7 mouse cellular contexts compared by ENCODE assay signal in genomic region chr6:17635615-17636284, GRCm38 (mm10). TPM values are rescaled to one million over a fixed set of nuclear protein-coding genes. Genes with fewer than 3 reads are reported as not detected.
DNase-seq lines count a peak whose midpoint lies in the region; ATAC-seq and TF ChIP-seq lines count a peak whose summit lies in the region.

Gene Capza2 (plus strand): TSS chr6:17636234.

- no peaks in the 10 kb centered on the region for H3K27me3 ChIP-seq in CH12.LX (replicated peaks)
- H3K27me3 ChIP-seq in hindbrain, embryonic 13.5 days, result no peaks in the 10 kb centered on the region
- H3K27me3 ChIP-seq in limb, embryonic 14.5 days (ENCODE audit: control insufficient read depth, insufficient read depth, low read length), result no peaks in the 10 kb centered on the region

- TF ChIP-seq POLR2A in CH12.LX (IDR thresholded peaks at IDR 0.05; ENCODE audit: low read depth, low read length), result 0 out of 2 replicates have a peak, but pooled peaks have one; percentile 22
- TF ChIP-seq POLR2A in limb, embryonic 14.5 days (IDR thresholded peaks at IDR 0.05; ENCODE audit: borderline replicate concordance, extremely low read depth, insufficient read depth, insufficient read length), result no peak

- peaks cover 9 to 48% of the 10 kb centered on the region in 2 experiments; a peak in 3 of 4 replicates for H3K4me1 ChIP-seq in CH12.LX (ENCODE audit: control insufficient read depth in 1 of 2, insufficient read depth in 2 of 2)
- peaks cover 16% of the 10 kb centered on the region for H3K4me1 ChIP-seq in hindbrain, embryonic 13.5 days (replicated peaks)
- H3K4me1 ChIP-seq in limb, embryonic 14.5 days (ENCODE audit: control insufficient read depth, insufficient read depth, low read length), result peaks cover 8% of the 10 kb centered on the region; the same call in 1 of the 2 replicates

- no peak for TF ChIP-seq CTCF in CH12.LX (conservative IDR thresholded peaks at IDR 0.05 in 1 of 2, IDR thresholded peaks at IDR 0.05 in 1 of 2; ENCODE audit: low read depth in 2 of 2, low read length in 2 of 2)

- dilution Hi-C loops in CH12.LX (cut with MboI; ENCODE audit: extremely low pct_ligation_motif_present, extremely low pct_unique_long_range_greater_than_20kb, low sequenced_read_pairs), result no loop called here

- H3K27ac ChIP-seq in CH12.LX (ENCODE audit: insufficient read depth, low read depth), result peak within 1 kb of the TSS; percentile 80
- H3K27ac ChIP-seq in hindbrain, embryonic 13.5 days, result peak within 1 kb of the TSS; percentile 97
- peak within 1 kb of the TSS; percentile 93 for H3K27ac ChIP-seq in limb, embryonic 14.5 days (replicated peaks; ENCODE audit: low read depth, low read length)

- H3K79me2 ChIP-seq in CH12.LX (replicated peaks; ENCODE audit: control insufficient read depth, extremely low read depth, insufficient read depth, poor library complexity, severe bottlenecking), result peaks cover 28% of the 10 kb centered on the region

- TF ChIP-seq RAD21 in CH12.LX (IDR thresholded peaks at IDR 0.05; ENCODE audit: low read depth, low read length), result no peak

- WGBS in hindbrain, embryonic 13.5 days, result 82% methylated on average over 7 of the region's 7 CpGs
- WGBS in limb, embryonic 14.5 days, result 68% methylated on average over 7 of the region's 7 CpGs

- peaks cover 2% of the 10 kb centered on the region for H3K9me3 ChIP-seq in CH12.LX (replicated peaks; ENCODE audit: low read length)
- H3K9me3 ChIP-seq in hindbrain, embryonic 13.5 days, result no peaks in the 10 kb centered on the region
- 0 out of 2 replicates have a peak, but pooled peaks cover 3% of the 10 kb centered on the region for H3K9me3 ChIP-seq in limb, embryonic 14.5 days (ENCODE audit: control insufficient read depth, low read length)

- H3K36me3 ChIP-seq in CH12.LX (replicated peaks in 1 of 2; ENCODE audit: control insufficient read depth in 1 of 2, insufficient read depth in 1 of 2, low read length in 1 of 2), result peaks cover 0 to 6% of the 10 kb centered on the region in 2 experiments
- no peaks in the 10 kb centered on the region for H3K36me3 ChIP-seq in hindbrain, embryonic 13.5 days
- no peaks in the 10 kb centered on the region for H3K36me3 ChIP-seq in limb, embryonic 14.5 days (ENCODE audit: control insufficient read depth, insufficient read depth, low read length)

- peak; percentile 54; the same call in 1 of the 2 replicates for TF ChIP-seq EP300 in CH12.LX (IDR thresholded peaks at IDR 0.05; ENCODE audit: low read length)

- no peak for ATAC-seq in hindbrain, embryonic 13.5 days (ENCODE audit: low FRiP score)
- no peak for ATAC-seq in limb, embryonic 14.5 days (ENCODE audit: low FRiP score, low read depth)

- in situ Hi-C loops in CH12.LX (cut with MboI; ENCODE audit: low pct_ligation_motif_present, low pct_unique_long_range_greater_than_20kb, low sequenced_read_pairs), result no loop called here

- peak within 1 kb of the TSS; percentile 98 for H3K9ac ChIP-seq in CH12.LX (ENCODE audit: insufficient read depth, low read depth)
- peak within 1 kb of the TSS; percentile 92 for H3K9ac ChIP-seq in hindbrain, embryonic 13.5 days
- H3K9ac ChIP-seq in limb, embryonic 14.5 days (ENCODE audit: low read depth, low read length, severe bottlenecking), result peak within 1 kb of the TSS; percentile 96

- DNase-seq in CH12.LX (ENCODE audit: extremely low read depth), result peak; percentile 56
- no peak for DNase-seq in adrenal gland, adult 8-10 months
- no peak for DNase-seq in gastrocnemius, adult 18-20 months (ENCODE audit: low spot score)
- DNase-seq in limb, embryonic 14.5 days (ENCODE audit: low spot score), result no peak
- DNase-seq in naive thymus-derived CD4-positive, alpha-beta T cell, adult 2 months (ENCODE audit: low read depth), result peak; percentile 66
- no peak for DNase-seq in right cerebral cortex, postnatal 14 days

- peak within 1 kb of the TSS; percentile 97 for H3K4me2 ChIP-seq in CH12.LX (ENCODE audit: insufficient read depth, low read depth, poor library complexity, severe bottlenecking)
- peak within 1 kb of the TSS; percentile 72 for H3K4me2 ChIP-seq in hindbrain, embryonic 13.5 days
- H3K4me2 ChIP-seq in limb, embryonic 14.5 days (replicated peaks; ENCODE audit: low read depth, low read length, severe bottlenecking), result peak within 1 kb of the TSS; percentile 57

- peak within 1 kb of the TSS; percentile 73 to 79 (median 73) for H3K4me3 ChIP-seq in CH12.LX (replicated peaks in 1 of 3; ENCODE audit: low read depth in 2 of 3, low read length in 2 of 3, poor library complexity in 1 of 3)
- peak within 1 kb of the TSS; percentile 84 for H3K4me3 ChIP-seq in hindbrain, embryonic 13.5 days
- peak within 1 kb of the TSS; percentile 94 for H3K4me3 ChIP-seq in limb, embryonic 14.5 days (replicated peaks; ENCODE audit: low read length)

TF ChIP-seq in CH12.LX, 34 proteins besides CTCF, POLR2A, EP300 and RAD21:
- TF ChIP-seq ETS1 (conservative IDR thresholded peaks at IDR 0.05; ENCODE audit: low read depth, low read length), result no peak; the same call in 1 of the 2 replicates
- TF ChIP-seq MXI1 (IDR thresholded peaks at IDR 0.05; ENCODE audit: low read depth, low read length), result peak; percentile 67; the same call in 1 of the 2 replicates
- TF ChIP-seq ZKSCAN1 (IDR thresholded peaks at IDR 0.05; ENCODE audit: borderline replicate concordance, low read depth, low read length), result no peak
- no peak for TF ChIP-seq BHLHE40 (IDR thresholded peaks at IDR 0.05; ENCODE audit: low read depth, low read length)
- 0 out of 2 replicates have a peak, but pooled peaks have one; percentile 23 for TF ChIP-seq SIN3A (IDR thresholded peaks at IDR 0.05; ENCODE audit: low read length)
- no peak for TF ChIP-seq MEF2A (IDR thresholded peaks at IDR 0.05; ENCODE audit: borderline replicate concordance, low read depth, low read length)
- TF ChIP-seq MAX (IDR thresholded peaks at IDR 0.05; ENCODE audit: low read length), result peak; percentile 92
- TF ChIP-seq MYC (IDR thresholded peaks at IDR 0.05; ENCODE audit: low read depth, low read length), result peak; percentile 85
- no peak for TF ChIP-seq NRF1 (IDR thresholded peaks at IDR 0.05; ENCODE audit: low read depth, low read length)
- 0 out of 2 replicates have a peak, but pooled peaks have one; percentile 1 for TF ChIP-seq JUND (conservative IDR thresholded peaks at IDR 0.05; ENCODE audit: low read depth, low read length)
- no peak for TF ChIP-seq E2F4 (IDR thresholded peaks at IDR 0.05; ENCODE audit: insufficient replicate concordance, low read depth, low read length)
- TF ChIP-seq HCFC1 (IDR thresholded peaks at IDR 0.05; ENCODE audit: low read depth, low read length), result no peak
- no peak for TF ChIP-seq MAZ (IDR thresholded peaks at IDR 0.05; ENCODE audit: low read depth, low read length)
- no peak for TF ChIP-seq ZC3H11A (IDR thresholded peaks at IDR 0.05; ENCODE audit: low read depth, low read length)
- no peak for TF ChIP-seq ZMIZ1 (IDR thresholded peaks at IDR 0.05; ENCODE audit: low read depth, low read length)
- TF ChIP-seq IRF4 (IDR thresholded peaks at IDR 0.05; ENCODE audit: low read depth, low read length), result peak; percentile 48; the same call in 1 of the 2 replicates
- TF ChIP-seq GABPA (IDR thresholded peaks at IDR 0.05; ENCODE audit: insufficient replicate concordance, low read depth, low read length), result no peak
- TF ChIP-seq NELFE (IDR thresholded peaks at IDR 0.05; ENCODE audit: low read depth, low read length), result no peak
- TF ChIP-seq PAX5 (IDR thresholded peaks at IDR 0.05; ENCODE audit: low read length), result no peak
- TF ChIP-seq UBTF (IDR thresholded peaks at IDR 0.05; ENCODE audit: low read depth, low read length), result no peak
- no peak for TF ChIP-seq POLR2AphosphoS2 (IDR thresholded peaks at IDR 0.05; ENCODE audit: low read depth, low read length)
- no peak for TF ChIP-seq RCOR1 (conservative IDR thresholded peaks at IDR 0.05; ENCODE audit: low read depth, low read length)
- TF ChIP-seq USF2 (conservative IDR thresholded peaks at IDR 0.05; ENCODE audit: low read depth, low read length), result no peak
- no peak for TF ChIP-seq USF1 (IDR thresholded peaks at IDR 0.05; ENCODE audit: low read depth, low read length)
- TF ChIP-seq JUN (IDR thresholded peaks at IDR 0.05; ENCODE audit: insufficient read depth, low read depth, low read length), result no peak
- TF ChIP-seq MAFK (IDR thresholded peaks at IDR 0.05; ENCODE audit: insufficient replicate concordance, low read length), result no peak
- 0 out of 2 replicates have a peak, but pooled peaks have one; percentile 8 for TF ChIP-seq ELF1 (IDR thresholded peaks at IDR 0.05; ENCODE audit: low read depth, low read length)
- TF ChIP-seq TBP (conservative IDR thresholded peaks at IDR 0.05; ENCODE audit: low read depth, low read length), result peak; percentile 63; the same call in 1 of the 2 replicates
- TF ChIP-seq CHD2 (IDR thresholded peaks at IDR 0.05; ENCODE audit: low read length), result no peak
- TF ChIP-seq KAT2A (IDR thresholded peaks at IDR 0.05; ENCODE audit: insufficient replicate concordance, low read length), result no peak
- TF ChIP-seq SMC3 (IDR thresholded peaks at IDR 0.05; ENCODE audit: low read depth, low read length), result no peak

RNA-seq across cellular contexts. Expression of gene Capza2, which starts in this region (rescaled TPM):
- 64.9 and 81.2 TPM in 2 replicates for total RNA-seq in CH12.LX (2012; rRNA removed)
- 277 and 305 TPM in 2 replicates for total RNA-seq in CH12.LX (2014; rRNA removed)
- polyA plus RNA-seq in CH12.LX (2012; ENCODE audit: insufficient read length, low read depth), result 171 and 212 TPM in 2 replicates
- 100 to 1,000 TPM; 123 to 141 (median 129) TPM for total RNA-seq in adrenal gland, adult 8-10 months (2022)
- 100 to 1,000 TPM; 293 to 320 TPM for total RNA-seq in gastrocnemius, adult 18-20 months (2021)
- polyA plus RNA-seq in hindbrain, embryonic 13.5 days (2015; fragmentation: Nextera tagmentation; extraction: Ambion mirVana), result 246 and 256 TPM in 2 replicates
- polyA plus RNA-seq in limb, embryonic 14.5 days (2012; rRNA removed), result 71.0 and 82.0 TPM in 2 replicates
- polyA plus RNA-seq in limb, embryonic 14.5 days (2014; fragmentation: Nextera tagmentation; extraction: Ambion mirVana), result 211 and 223 TPM in 2 replicates

Comparison
In these comparisons a context has a peak if more than half of its experiments do, and no peak if none do; other contexts are left out.
1. DNase-seq: peak in CH12.LX (single experiment) and naive thymus-derived CD4-positive, alpha-beta T cell, adult 2 months (single experiment); none in adrenal gland, adult 8-10 months (single experiment), gastrocnemius, adult 18-20 months (single experiment), limb, embryonic 14.5 days (single experiment) and right cerebral cortex, postnatal 14 days (single experiment).
2. Peak in every context shown above with its lines, with median percentiles within 50 percentile points of each other: H3K27ac ChIP-seq, H3K4me2 ChIP-seq, H3K4me3 ChIP-seq and H3K9ac ChIP-seq.